23 mouse cellular contexts compared by ENCODE assay signal in genomic region chr7:6159604-6160003, GRCm38 (mm10). TPM values are rescaled to one million over a fixed set of nuclear protein-coding genes. Genes with fewer than 3 reads are reported as not detected.
"Had no signal": no experiment of that assay in that cellular context is flagged by ENCODE, and none has a peak within 500 bp of the region (broad histone marks: within the 10 kb centered on the region; RNA-seq: fewer than 3 reads in every experiment).

No protein-coding gene starts in this region.

- H3K4me2 ChIP-seq: intestine, embryonic 15.5 days; neural tube, embryonic 12.5 days had no signal

- H3K36me3 ChIP-seq: intestine, embryonic 15.5 days; midbrain, embryonic 10.5 days; neural tube, embryonic 12.5 days had no signal

- H3K27ac ChIP-seq: intestine, embryonic 15.5 days; layer of hippocampus, adult 2 months; liver, embryonic 14.5 days; midbrain, embryonic 10.5 days; neural tube, embryonic 12.5 days had no signal

- H3K9ac ChIP-seq: intestine, embryonic 15.5 days; liver, embryonic 14.5 days; neural tube, embryonic 12.5 days had no signal

- H3K4me3 ChIP-seq: intestine, embryonic 15.5 days; layer of hippocampus, adult 2 months; midbrain, embryonic 10.5 days; neural tube, embryonic 12.5 days had no signal

- DNase-seq: kidney, adult 18-20 months; kidney, postnatal 10 days; kidney, postnatal 4 days; left cerebral cortex, postnatal 4 days; lung, adult 2 months; lung, postnatal 4 days; midbrain, embryonic 14.5 days; thymus, adult 2 months; thymus, postnatal 25 days had no signal

- ATAC-seq: intestine, embryonic 15.5 days; lung, postnatal 0 days had no signal

- H3K9me3 ChIP-seq: intestine, embryonic 15.5 days; midbrain, embryonic 10.5 days; neural tube, embryonic 12.5 days had no signal

- H3K27me3 ChIP-seq: intestine, embryonic 15.5 days; neural tube, embryonic 12.5 days had no signal

RNA-seq across cellular contexts. Expression of gene Galp, which starts 37.3 kb away (rescaled TPM):
- total RNA-seq: layer of hippocampus, adult 2 months; layer of hippocampus, postnatal 14 days; left cerebral cortex, adult 18-20 months; left cerebral cortex, postnatal 10 days; left cerebral cortex, postnatal 4 days; liver, adult 2 months; megakaryocyte, adult 5-6 weeks; neutrophil, adult 5-6 weeks had no signal
- polyA plus RNA-seq: intestine, embryonic 15.5 days; liver, adult 2 months; liver, embryonic 14.5 days; lung, adult 2 months; lung, postnatal 0 days; midbrain, embryonic 10.5 days; midbrain, embryonic 14.5 days; neural tube, embryonic 12.5 days; testis, adult 2 months; thymus, adult 2 months; urinary bladder, adult 2 months had no signal
